Mouse (Mus musculus) testis, adult 2 months (tissue): ENCODE measurements around the gene Megf9. TPM values are rescaled to one million over a fixed set of nuclear protein-coding genes. Genes with fewer than 3 reads are reported as not detected.

Source experiments
- H3K27ac ChIP-seq: fragments of 200-500 bp; 2 replicates; pipeline ENCODE4 v1.5.1; 2012; ENCODE audit warnings: low read depth, low read length; ENCODE audit not compliant: control insufficient read depth, insufficient read depth
- H3K27me3 ChIP-seq: fragments of 200-500 bp; 2 replicates; pipeline ENCODE4 v1.6.1; 2012; ENCODE audit warnings: mild to moderate bottlenecking, low read length, moderate library complexity; ENCODE audit not compliant: control insufficient read depth, insufficient read depth
- H3K36me3 ChIP-seq: fragments of 200-500 bp; 2 replicates; pipeline ENCODE4 v1.6.1; 2012; ENCODE audit warnings: mild to moderate bottlenecking, low read length; ENCODE audit not compliant: control insufficient read depth, insufficient read depth
- H3K4me1 ChIP-seq: fragments of 200-500 bp; 2 replicates; pipeline ENCODE4 v1.6.1; 2012; ENCODE audit warnings: low read length; ENCODE audit not compliant: control insufficient read depth, insufficient read depth
- H3K4me3 ChIP-seq: fragments of 200-500 bp; 2 replicates; pipeline ENCODE4 v1.5.1; 2012; ENCODE audit warnings: low read depth, mild to moderate bottlenecking, low read length, moderate library complexity, mixed read lengths; ENCODE audit not compliant: control insufficient read depth
- CTCF ChIP-seq: fragments of 200-500 bp; IDR thresholded peaks from 2 replicates; pipeline ENCODE4 v1.5.1; 2012; ENCODE audit warnings: low read depth, mild to moderate bottlenecking, inconsistent platforms, low read length, moderate library complexity; ENCODE audit not compliant: control insufficient read depth, insufficient read depth, insufficient replicate concordance
- POLR2A ChIP-seq: fragments of 200-500 bp; IDR thresholded peaks from 2 replicates; pipeline ENCODE4 v1.6.1; 2012; ENCODE audit warnings: low read depth, mild to moderate bottlenecking, inconsistent platforms, low read length, moderate library complexity; ENCODE audit not compliant: control insufficient read depth
- polyA plus RNA-seq: library from polyadenylated mRNA; depleted of rRNA; stranded (reverse); fragments of >200 nt; gene quantifications from 2 replicates; pipeline ENCODE4 v1.2.3, GENCODE M21; 2012

Megf9 gene
- polyA plus RNA-seq, 1 experiment, result 4.8 TPM

DNA sequence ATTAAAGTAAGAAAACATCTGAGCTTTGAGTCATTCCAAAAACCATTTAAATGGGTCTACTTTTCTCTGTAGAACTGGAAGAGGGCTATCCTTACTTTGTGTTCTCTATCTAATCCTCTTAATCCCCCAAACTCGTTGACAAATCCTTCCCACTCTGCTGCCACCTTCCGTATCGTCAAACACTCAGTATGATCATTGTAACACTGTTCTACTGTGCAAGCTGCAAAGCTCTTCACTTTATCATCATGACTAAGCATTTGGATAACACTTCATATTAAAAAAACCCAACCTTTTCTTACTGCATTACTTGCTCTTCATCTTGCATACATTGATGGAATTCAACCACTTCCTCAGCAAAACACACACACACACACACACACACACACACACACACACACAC, 28.8 kb downstream of the Megf9 start:
- no peak for TF ChIP-seq CTCF
- no peak for TF ChIP-seq POLR2A
- no peak overlapping the region for H3K4me3 ChIP-seq
- no peak overlapping the region for H3K27ac ChIP-seq
- no peaks in the 10 kb centered on the region for H3K36me3 ChIP-seq
- H3K27me3 ChIP-seq, result no peaks in the 10 kb centered on the region
- no peaks in the 10 kb centered on the region for H3K4me1 ChIP-seq

DNA sequence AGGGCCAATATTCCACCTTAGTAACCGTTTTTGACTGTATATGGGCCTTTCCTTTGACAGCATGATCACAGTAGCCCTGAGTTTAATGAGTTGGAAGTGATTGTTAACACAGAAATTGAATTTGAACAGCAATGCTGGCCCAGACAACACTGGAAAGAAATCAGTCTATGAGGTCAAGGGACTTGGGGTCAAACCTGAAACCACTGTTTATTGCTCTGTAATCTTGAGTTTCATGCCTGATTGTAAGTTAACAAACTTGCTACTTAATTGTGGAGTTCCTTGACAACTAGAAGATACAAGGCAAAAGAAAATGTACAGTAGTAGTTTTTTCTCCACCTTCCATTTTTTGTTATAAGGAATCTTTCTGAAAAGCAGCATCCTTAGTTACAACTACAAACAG, 31.0 kb downstream of the Megf9 start:
- TF ChIP-seq POLR2A (no peak), CTCF (no peak)

DNA sequence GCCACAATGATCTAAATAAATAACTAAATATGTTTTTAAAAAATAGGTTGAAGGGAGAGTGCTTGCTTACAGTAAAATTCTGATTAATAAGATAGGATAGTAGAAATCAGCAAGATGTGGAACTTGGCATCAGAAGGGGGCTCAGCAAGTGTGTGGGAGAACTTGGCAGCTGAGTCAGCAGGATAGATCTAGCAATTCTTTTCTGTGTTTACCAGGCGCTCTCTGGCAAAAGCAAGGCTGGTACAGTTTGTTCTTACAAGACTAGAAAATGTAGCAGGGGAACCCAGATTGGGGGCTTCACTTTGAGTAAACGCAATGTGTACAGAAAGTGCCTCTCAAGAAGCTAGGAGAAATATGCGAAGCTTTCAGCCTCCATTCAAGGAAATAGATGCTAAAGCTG, 35.5 kb downstream of the Megf9 start:
- no peaks in the 10 kb centered on the region for H3K4me1 ChIP-seq
- TF ChIP-seq CTCF (no peak), POLR2A (no peak)
- no peak overlapping the region for H3K4me3 ChIP-seq
- no peak overlapping the region for H3K27ac ChIP-seq
- no peaks in the 10 kb centered on the region for H3K27me3 ChIP-seq
- no peaks in the 10 kb centered on the region for H3K36me3 ChIP-seq

More for the DNA sequence above, 31.0 kb downstream of the Megf9 start:
- H3K4me1 ChIP-seq, result no peaks in the 10 kb centered on the region
- H3K27me3 ChIP-seq, result no peaks in the 10 kb centered on the region
- H3K36me3 ChIP-seq, result no peaks in the 10 kb centered on the region
- no peak overlapping the region for H3K4me3 ChIP-seq
- no peak overlapping the region for H3K27ac ChIP-seq

DNA sequence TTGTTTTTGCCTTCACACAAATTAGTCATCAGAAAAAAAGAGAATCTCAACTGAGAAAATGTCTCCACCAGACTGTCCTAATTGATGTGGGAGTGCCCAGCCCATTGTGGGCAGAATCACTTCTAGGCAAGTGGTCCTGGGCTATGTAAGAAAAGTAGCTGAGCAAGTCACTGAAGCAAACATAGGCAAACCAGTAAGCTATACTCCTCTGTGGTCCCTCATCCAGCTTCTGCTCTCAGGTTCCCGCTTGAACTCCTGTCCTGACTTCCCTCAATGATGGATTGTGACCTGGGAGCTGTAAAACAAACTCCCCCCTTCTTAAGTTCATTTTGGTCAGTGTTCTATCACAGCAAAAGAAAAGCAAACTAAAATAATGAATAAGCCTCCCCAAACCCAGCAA, 37.8 kb downstream of the Megf9 start:
- no peak overlapping the region for H3K4me3 ChIP-seq
- H3K27ac ChIP-seq, result no peak overlapping the region
- no peaks in the 10 kb centered on the region for H3K27me3 ChIP-seq
- no peak for TF ChIP-seq CTCF
- no peak for TF ChIP-seq POLR2A
- no peaks in the 10 kb centered on the region for H3K36me3 ChIP-seq
- H3K4me1 ChIP-seq, result no peaks in the 10 kb centered on the region

DNA sequence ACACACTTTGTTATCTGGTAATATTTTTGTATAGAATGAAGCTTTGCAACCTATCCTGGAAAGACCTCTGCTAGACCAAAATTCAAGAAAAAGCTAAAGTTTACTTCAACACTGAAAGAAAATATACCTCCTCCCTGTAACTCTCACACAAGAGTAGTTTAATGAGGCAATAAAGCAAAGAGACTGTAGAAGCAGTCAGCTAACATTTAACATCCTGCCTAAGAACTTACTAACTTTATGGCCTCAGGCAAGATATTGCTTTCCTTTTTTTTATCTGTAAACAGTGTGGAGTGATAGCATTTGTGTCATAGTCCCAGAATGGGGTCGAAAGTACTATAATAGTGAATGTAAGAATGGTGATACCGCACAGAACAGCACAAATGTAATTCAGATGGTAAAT, 45.0 kb downstream of the Megf9 start:
- no peak for TF ChIP-seq CTCF
- TF ChIP-seq POLR2A, result no peak
- Histone ChIP-seq H3K27me3 (no peaks in the 10 kb centered on the region), H3K4me3 (no peak overlapping the region), H3K27ac (no peak overlapping the region), H3K4me1 (no peaks in the 10 kb centered on the region), H3K36me3 (no peaks in the 10 kb centered on the region)

DNA sequence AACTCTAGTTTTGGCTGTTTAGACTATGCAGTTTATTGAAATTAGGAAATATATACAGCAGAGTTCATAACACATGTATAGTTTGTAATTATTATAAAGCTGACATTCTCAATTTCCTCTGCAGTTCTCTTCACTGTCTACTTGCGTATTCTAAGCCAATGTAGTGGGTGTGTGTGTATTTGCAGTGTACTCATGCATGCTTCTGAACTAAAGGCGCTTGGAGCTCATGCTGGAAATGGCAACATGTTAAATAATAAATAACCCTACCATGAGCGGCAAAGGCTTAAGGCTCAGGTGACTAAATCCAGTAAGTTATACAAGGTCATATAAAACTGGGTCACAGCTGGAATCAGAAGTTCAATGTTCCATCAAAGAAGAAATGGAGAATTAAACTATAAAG, 46.4 kb downstream of the Megf9 start:
- H3K27ac ChIP-seq, result no peak overlapping the region
- no peaks in the 10 kb centered on the region for H3K4me1 ChIP-seq
- H3K4me3 ChIP-seq, result no peak overlapping the region
- H3K36me3 ChIP-seq, result no peaks in the 10 kb centered on the region
- TF ChIP-seq CTCF, result no peak
- TF ChIP-seq POLR2A, result no peak
- H3K27me3 ChIP-seq, result no peaks in the 10 kb centered on the region

DNA sequence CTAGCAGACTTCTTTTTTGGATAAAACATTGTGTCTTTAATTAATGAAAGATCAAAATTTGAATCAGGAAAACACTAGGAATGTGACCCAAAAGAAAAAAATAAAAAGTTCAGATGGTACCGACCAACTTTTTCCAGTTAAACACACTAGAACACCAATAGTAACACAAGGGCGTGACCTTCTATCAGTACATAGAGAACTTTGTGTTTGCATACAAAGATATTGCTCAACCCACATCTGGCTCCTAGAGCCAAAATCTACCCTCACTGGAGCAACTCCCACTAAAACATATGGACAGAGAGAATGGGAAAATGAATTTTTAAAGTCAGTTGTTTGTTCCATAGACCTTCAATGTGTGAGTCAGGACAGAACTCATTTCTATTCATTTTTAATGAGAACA, 50.7 kb downstream of the Megf9 start:
- H3K4me3 ChIP-seq, result no peak overlapping the region
- H3K4me1 ChIP-seq, result no peaks in the 10 kb centered on the region
- TF ChIP-seq POLR2A (no peak), CTCF (no peak)
- H3K27me3 ChIP-seq, result no peaks in the 10 kb centered on the region
- no peaks in the 10 kb centered on the region for H3K36me3 ChIP-seq
- H3K27ac ChIP-seq, result no peak overlapping the region

DNA sequence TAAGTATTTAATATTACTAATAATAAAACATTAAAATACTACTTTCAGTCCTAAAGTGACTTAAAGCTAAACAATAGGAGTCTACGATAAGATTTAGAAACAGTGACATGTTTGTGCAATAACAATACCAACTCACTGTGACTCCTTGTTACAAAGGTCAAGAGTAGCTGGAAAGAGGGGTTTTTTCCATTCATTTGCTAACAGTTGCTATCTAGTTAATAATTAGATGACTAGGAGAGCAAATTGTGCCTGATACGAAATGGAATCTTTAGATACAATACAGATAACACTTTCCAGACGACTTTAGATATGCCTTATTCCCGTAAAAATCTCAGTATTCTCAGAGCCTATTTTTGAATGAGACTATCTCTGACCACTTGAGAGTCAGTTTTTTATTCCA, 52.9 kb downstream of the Megf9 start:
- no peaks in the 10 kb centered on the region for H3K27me3 ChIP-seq
- H3K36me3 ChIP-seq, result no peaks in the 10 kb centered on the region
- H3K27ac ChIP-seq, result no peak overlapping the region
- H3K4me1 ChIP-seq, result no peaks in the 10 kb centered on the region
- H3K4me3 ChIP-seq, result no peak overlapping the region
- no peak for TF ChIP-seq CTCF
- TF ChIP-seq POLR2A, result no peak
